Mouse (Mus musculus) forebrain, embryonic 15.5 days (tissue): ENCODE measurements at regions not wholly inside any gene's neighbourhood (a gene's known extent, or its start where the extent isn't known, plus 50 kb on each side); places are given as distances from the start of the nearest gene placed in this dataset.

Experiments
- ATAC-seq: fragments of 200-750 bp; cut with Nextera tagmentation; replicated peaks from 2 replicates; pipeline ENCODE4 v1.8.0; 2017; ENCODE audit warnings: mild to moderate bottlenecking, moderate TSS enrichment, moderate library complexity
- H3K27ac ChIP-seq: fragments of 300-500 bp; sonication (generic); replicated peaks from 2 replicates; pipeline ENCODE4 v1.5.1; 2015; ENCODE audit warnings: mild to moderate bottlenecking, inconsistent platforms
- H3K27me3 ChIP-seq: fragments of 300-500 bp; sonication (generic); 2 replicates; pipeline ENCODE4 v1.6.1; 2015; ENCODE audit warnings: inconsistent platforms
- H3K36me3 ChIP-seq: fragments of 300-500 bp; sonication (generic); 2 replicates; pipeline ENCODE4 v1.6.1; 2015; ENCODE audit warnings: mild to moderate bottlenecking, inconsistent platforms
- H3K4me1 ChIP-seq: fragments of 300-500 bp; sonication (generic); 2 replicates; pipeline ENCODE4 v1.6.1; 2015; ENCODE audit warnings: inconsistent platforms
- H3K4me2 ChIP-seq: fragments of 300-500 bp; sonication (generic); replicated peaks from 2 replicates; pipeline ENCODE4 v1.6.1; 2015; ENCODE audit warnings: mild to moderate bottlenecking, inconsistent platforms
- H3K4me3 ChIP-seq: fragments of 300-500 bp; sonication (generic); 2 replicates; pipeline ENCODE4 v1.5.1; 2015; ENCODE audit warnings: mild to moderate bottlenecking, inconsistent platforms
- H3K9ac ChIP-seq: fragments of 300-500 bp; sonication (generic); replicated peaks from 2 replicates; pipeline ENCODE4 v1.6.1; 2015; ENCODE audit warnings: mild to moderate bottlenecking, inconsistent platforms
- H3K9me3 ChIP-seq: fragments of 300-500 bp; sonication (generic); 2 replicates; pipeline ENCODE4 v1.6.1; 2016; ENCODE audit warnings: inconsistent platforms
- WGBS: fragments of 180-500 bp; shearing (Covaris S2); methylation state at CpG from one replicate; pipeline ENCODE4 v1.1.7; 2015; ENCODE audit warnings: mixed read lengths; 5-methylcytosine and 5-hydroxymethylcytosine counted together

DNA sequence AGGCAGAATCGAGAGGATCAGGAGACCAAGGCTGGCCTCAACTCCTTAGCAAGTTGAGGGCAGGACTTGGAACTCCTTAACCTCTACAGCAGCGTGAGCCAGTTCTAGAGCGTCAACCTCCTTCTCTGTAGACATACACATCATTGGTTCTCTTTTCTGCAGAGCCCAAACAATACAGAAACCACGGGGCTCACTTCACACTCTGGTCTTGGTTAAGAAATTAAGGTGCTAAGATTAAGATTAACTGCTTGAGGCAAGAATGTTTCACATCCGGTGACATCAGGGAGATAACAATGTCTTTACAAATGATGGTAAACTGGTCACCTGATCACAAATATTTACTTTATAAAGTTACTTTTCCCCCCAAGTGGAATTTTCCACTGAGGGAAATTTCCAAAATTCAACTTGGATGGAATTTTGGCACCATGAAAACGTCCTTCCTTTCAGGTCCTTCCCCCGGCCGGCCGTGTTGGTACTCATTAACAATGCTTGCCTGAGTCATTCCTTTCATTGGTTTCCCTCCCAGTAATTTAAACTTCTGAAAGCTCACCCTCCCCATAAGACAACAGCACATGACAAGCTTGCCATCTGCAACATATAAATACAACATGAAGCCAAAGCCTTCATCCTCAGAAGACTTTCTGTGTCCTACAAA is 77.3 kb upstream of the Kdm7a start:
- H3K9ac ChIP-seq, result no peak overlapping the region
- H3K9me3 ChIP-seq, result no peaks in the 10 kb centered on the region
- H3K4me3 ChIP-seq, result no peak overlapping the region
- WGBS, result 84% methylated on average over 9 of the region's 9 CpGs
- no peaks in the 10 kb centered on the region for H3K4me1 ChIP-seq
- no peak for ATAC-seq
- H3K27me3 ChIP-seq, result no peaks in the 10 kb centered on the region
- H3K36me3 ChIP-seq, result no peaks in the 10 kb centered on the region
- no peak overlapping the region for H3K27ac ChIP-seq
- H3K4me2 ChIP-seq, result no peak overlapping the region

DNA sequence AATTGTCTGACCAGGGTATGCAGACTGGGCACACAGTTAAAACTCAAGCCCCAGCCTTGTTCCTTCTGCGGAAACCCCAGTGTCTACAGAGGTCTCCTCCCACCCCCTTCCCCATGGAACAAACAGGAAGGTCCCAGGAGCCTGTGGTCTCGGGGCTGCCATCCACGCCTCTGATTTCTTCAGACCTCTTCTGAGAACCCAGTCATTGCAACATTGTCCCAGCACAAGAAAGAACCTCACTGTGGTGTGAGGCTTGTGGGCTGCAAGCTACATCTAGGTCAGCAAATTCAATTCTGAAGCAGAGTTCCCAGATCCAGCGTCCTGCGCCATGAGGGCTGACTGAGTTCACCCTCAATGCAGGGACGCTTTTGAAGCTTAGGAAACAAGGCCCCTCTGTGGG is 71.7 kb upstream of the Kdm7a start:
- 87% methylated on average over 6 of the region's 6 CpGs for WGBS
- Histone ChIP-seq H3K36me3 (no peaks in the 10 kb centered on the region), H3K9me3 (no peaks in the 10 kb centered on the region), H3K4me3 (no peak overlapping the region), H3K27ac (no peak overlapping the region), H3K4me2 (no peak overlapping the region), H3K27me3 (no peaks in the 10 kb centered on the region), H3K4me1 (no peaks in the 10 kb centered on the region), H3K9ac (no peak overlapping the region)
- no peak for ATAC-seq

DNA sequence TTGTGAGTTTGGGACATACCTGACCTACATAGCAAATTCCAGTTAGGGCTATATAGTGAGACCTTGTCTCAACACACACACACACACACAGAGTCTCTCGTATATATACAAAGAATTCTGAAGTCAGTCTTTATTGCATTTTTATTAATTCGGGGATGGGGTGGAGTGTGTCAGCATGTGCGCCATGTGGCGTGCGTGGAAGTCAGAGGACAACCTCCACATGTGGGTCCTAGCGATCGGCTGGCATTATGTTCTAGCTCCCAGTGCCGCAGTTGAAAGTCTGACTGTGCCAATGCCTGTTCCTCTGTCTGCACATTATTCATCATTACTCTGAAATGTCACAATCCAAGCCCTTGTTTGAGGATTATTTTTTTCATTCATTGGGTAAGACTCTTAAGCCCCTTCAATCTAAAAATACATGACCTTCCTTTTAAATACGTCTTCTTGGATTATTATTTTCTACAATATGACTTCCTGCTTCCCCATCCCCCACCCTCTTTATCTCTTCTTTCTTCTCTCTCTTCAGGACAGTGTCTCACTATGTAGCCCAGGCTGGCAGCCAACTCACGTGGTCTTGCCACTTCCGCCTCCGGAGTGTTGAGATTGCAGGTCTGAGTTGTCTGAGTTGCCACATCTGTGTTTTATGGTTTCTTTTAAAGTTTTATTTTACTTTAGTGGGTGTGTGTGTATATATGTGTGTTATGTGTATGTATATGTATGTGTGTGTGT is 68.3 kb upstream of the Kdm7a start:
- Histone ChIP-seq H3K9me3 (no peaks in the 10 kb centered on the region), H3K9ac (no peak overlapping the region), H3K4me1 (no peaks in the 10 kb centered on the region), H3K27ac (no peak overlapping the region), H3K4me3 (no peak overlapping the region), H3K36me3 (no peaks in the 10 kb centered on the region), H3K4me2 (no peak overlapping the region), H3K27me3 (no peaks in the 10 kb centered on the region)
- 85% methylated on average over 12 of the region's 12 CpGs for WGBS
- ATAC-seq, result no peak

DNA sequence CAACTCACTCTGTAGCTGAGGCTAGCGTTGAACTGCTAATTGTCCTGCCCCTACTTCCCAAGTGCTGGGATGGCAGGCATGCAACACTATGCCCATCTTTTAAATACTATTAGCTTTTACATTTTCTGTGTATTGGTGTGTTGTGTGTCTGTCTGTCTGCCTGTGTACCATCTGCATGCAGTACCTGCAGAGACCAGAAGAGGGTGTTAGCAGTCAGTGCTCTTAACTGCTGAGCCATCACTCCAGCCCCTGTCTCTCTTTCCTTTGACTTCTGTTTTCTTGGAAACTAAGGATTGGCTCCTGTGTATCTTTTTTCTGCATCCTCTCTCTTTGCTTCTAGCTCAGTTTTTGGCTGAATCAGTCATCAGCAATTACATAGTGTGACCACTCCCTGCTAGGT is 66.8 kb upstream of the Kdm7a start:
- Histone ChIP-seq H3K4me1 (no peaks in the 10 kb centered on the region), H3K9ac (no peak overlapping the region), H3K36me3 (no peaks in the 10 kb centered on the region), H3K4me2 (no peak overlapping the region), H3K27me3 (no peaks in the 10 kb centered on the region), H3K4me3 (no peak overlapping the region), H3K9me3 (no peaks in the 10 kb centered on the region), H3K27ac (no peak overlapping the region)
- ATAC-seq, result no peak
- WGBS, result 93% methylated on average over 1 of the region's 1 CpGs

DNA sequence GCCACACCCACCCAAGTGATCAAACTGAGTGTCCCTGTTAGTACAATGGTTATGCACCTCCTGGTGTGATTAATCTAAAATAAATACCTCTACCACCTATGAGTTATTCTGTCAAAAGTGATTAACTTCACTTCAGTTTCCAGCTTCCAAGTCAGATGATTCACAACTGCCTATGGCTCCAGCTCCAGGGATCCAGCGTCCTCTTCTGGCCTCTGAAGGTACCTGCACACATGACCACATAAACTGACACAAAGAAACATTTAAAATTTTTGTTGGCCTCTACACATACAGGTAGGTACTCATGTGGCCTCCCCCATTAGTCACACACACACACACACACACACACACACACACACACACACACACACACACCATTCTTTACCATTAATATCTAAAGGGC is 63.9 kb upstream of the Kdm7a start:
- Histone ChIP-seq H3K9me3 (no peaks in the 10 kb centered on the region), H3K4me2 (no peak overlapping the region), H3K4me3 (no peak overlapping the region), H3K36me3 (no peaks in the 10 kb centered on the region), H3K27ac (no peak overlapping the region), H3K27me3 (no peaks in the 10 kb centered on the region), H3K9ac (no peak overlapping the region), H3K4me1 (no peaks in the 10 kb centered on the region)
- ATAC-seq, result no peak
- WGBS, result 95% methylated on average over 1 of the region's 1 CpGs

DNA sequence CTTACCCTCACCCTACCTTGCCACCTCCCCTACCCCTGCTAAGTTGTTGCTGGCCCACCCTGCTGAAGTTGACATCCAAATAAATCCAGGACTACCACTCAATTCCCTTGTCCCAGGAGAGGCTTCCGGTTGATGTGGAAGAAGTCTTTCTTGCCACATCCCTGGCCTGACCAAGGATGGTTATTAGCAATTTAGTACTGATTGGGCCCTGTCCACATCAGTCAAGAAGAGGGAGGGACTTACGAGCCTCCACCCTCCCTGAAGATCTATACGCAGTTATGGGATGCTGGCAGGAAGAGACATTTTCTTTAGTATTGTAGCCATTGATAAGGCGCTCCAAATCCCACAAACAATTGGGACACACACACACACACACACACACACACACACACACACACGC is 63.1 kb upstream of the Kdm7a start:
- ATAC-seq, result no peak
- WGBS, result 64% methylated on average over 5 of the region's 5 CpGs

DNA sequence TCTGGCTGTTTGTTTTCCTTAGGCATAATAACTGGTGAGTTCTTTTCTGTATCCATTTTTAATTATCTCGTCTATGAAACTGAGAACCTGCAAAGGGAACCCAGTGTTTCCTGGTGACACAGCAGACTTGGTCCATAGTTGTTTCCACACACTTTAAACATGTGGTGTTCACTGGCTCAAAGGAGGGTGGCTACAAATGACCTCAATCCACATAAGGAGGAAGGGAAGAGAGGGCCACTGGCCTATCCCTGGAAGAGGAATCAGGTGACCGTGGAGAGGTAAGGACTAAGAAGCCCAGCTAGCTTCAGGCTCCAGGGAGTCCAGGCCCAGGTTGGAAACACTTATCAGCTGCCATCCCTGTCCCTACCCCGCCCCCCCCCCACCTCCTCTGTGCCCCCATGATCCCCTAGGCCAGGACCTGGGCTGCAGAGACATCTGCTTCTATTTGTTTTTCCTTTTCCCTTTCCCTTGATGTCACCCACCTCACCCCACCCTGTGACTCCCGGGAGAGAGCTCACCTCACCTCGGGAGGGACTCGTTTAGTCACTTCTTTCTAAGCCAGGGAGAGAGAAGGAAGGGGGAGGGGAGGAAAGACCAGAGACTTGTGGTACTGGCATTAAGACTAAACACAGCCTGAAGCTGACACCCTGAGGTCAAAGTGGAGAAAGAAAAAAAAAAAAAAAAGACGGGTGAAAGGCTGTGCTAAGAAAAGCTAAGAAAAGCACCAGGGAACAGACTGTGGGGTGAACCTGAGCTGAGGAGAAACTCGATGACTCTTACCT is 62.2 kb upstream of the Kdm7a start:
- Histone ChIP-seq H3K4me1 (no peaks in the 10 kb centered on the region), H3K9ac (no peak overlapping the region), H3K9me3 (no peaks in the 10 kb centered on the region), H3K27ac (no peak overlapping the region), H3K27me3 (no peaks in the 10 kb centered on the region), H3K4me3 (no peak overlapping the region), H3K36me3 (no peaks in the 10 kb centered on the region), H3K4me2 (no peak overlapping the region)
- ATAC-seq, result no peak
- 29% methylated on average over 8 of the region's 8 CpGs for WGBS

More for the DNA sequence above, 63.1 kb upstream of the Kdm7a start:
- Histone ChIP-seq H3K36me3 (no peaks in the 10 kb centered on the region), H3K9ac (no peak overlapping the region), H3K4me3 (no peak overlapping the region), H3K27ac (no peak overlapping the region), H3K27me3 (no peaks in the 10 kb centered on the region), H3K4me1 (no peaks in the 10 kb centered on the region), H3K9me3 (no peaks in the 10 kb centered on the region), H3K4me2 (no peak overlapping the region)

DNA sequence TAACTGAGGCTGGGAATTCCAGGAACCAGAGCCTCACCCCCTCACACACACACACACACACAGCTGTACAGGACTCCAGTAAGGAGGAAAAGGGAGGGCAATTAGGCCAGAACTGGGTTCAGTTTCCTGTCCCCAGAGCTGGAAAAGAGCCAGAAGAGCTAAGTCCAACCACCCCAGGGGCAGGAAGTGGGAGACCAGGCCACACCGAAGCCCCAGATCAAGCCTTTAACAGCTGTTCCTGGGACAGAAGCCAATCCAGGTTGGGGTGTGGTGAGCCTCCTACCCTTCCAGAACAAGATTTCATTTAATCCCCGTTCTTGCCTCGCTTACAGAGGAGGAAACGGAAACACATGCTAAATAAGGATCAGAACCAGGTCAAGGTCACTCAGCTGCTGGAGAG is 58.1 kb upstream of the Kdm7a start:
- 80% methylated on average over 4 of the region's 4 CpGs for WGBS
- no peak overlapping the region for H3K9ac ChIP-seq
- no peak for ATAC-seq
- no peaks in the 10 kb centered on the region for H3K27me3 ChIP-seq
- H3K9me3 ChIP-seq, result no peaks in the 10 kb centered on the region
- no peak overlapping the region for H3K27ac ChIP-seq
- H3K4me1 ChIP-seq, result no peaks in the 10 kb centered on the region
- H3K4me2 ChIP-seq, result no peak overlapping the region
- no peak overlapping the region for H3K4me3 ChIP-seq
- no peaks in the 10 kb centered on the region for H3K36me3 ChIP-seq

DNA sequence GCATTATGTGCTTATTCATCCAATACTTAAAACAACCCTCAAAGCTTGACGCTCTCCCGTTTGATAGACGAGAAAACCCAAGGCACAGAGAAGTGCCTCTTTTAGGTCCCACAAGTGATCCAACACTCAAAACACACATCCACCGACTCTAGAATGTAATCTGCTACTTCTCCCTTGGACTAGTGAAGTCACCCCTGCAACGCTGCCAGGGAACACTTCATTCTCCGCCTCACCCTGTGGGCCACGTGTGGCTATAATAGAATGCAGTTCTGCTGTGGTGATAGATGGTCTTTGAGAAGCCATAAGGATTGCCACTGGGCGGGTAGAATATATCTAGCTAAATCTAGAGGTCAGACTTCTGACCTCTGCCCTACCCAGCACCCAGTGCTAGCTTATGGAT is 57.0 kb upstream of the Kdm7a start:
- no peaks in the 10 kb centered on the region for H3K36me3 ChIP-seq
- no peak overlapping the region for H3K27ac ChIP-seq
- H3K27me3 ChIP-seq, result no peaks in the 10 kb centered on the region
- no peak overlapping the region for H3K4me3 ChIP-seq
- no peak for ATAC-seq
- H3K4me2 ChIP-seq, result no peak overlapping the region
- 73% methylated on average over 8 of the region's 8 CpGs for WGBS
- H3K9ac ChIP-seq, result no peak overlapping the region
- no peaks in the 10 kb centered on the region for H3K9me3 ChIP-seq
- no peaks in the 10 kb centered on the region for H3K4me1 ChIP-seq

DNA sequence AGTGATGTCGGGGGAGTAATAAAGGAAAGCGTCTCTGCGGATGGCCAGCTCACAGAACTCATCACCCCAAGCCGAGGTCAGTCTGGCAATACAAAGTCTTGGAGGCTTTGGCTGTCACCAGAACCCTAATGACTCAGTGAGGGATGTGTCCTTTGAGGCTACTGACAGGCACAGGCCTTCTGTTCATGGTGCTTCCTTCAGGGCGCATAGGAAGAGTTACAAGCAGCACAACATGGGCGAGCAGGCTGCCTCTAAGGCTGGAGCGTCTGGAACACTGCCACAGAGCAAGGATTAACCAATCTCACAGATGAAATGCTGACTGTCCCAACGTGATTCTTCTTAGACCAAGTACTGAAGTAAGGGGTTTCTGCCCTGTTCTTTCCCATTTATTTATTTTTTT is 55.4 kb upstream of the Kdm7a start:
- ATAC-seq, result no peak
- 75% methylated on average over 8 of the region's 8 CpGs for WGBS

DNA sequence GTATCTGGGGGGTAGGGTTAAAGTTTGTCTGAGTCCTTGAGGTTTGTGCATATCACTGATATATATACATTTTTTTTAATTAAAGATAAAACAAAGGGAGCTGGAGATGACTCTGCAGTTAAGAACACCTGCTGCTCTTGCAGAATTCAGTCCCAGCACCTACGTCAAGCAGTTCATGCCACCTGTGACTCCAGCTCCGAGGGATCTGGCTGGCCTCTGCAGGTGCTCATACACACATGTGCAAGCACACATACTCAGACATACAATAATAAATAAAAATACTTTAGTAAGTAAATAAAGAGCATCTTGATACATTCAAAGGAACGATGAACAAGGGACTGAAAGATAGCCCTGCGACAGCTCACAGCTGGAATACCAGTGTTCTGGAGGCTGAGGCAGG is 53.9 kb upstream of the Kdm7a start:
- Histone ChIP-seq H3K9me3 (no peaks in the 10 kb centered on the region), H3K9ac (no peak overlapping the region), H3K36me3 (no peaks in the 10 kb centered on the region), H3K27me3 (no peaks in the 10 kb centered on the region; the same call in 1 of the 2 replicates), H3K4me3 (no peak overlapping the region), H3K27ac (no peak overlapping the region), H3K4me2 (no peak overlapping the region), H3K4me1 (peaks cover 25% of the 10 kb centered on the region)
- 94% methylated on average over 4 of the region's 4 CpGs for WGBS
- ATAC-seq, result no peak

More for the DNA sequence above, 55.4 kb upstream of the Kdm7a start:
- Histone ChIP-seq H3K27me3 (no peaks in the 10 kb centered on the region; the same call in 1 of the 2 replicates), H3K4me1 (peaks cover 12% of the 10 kb centered on the region), H3K4me2 (no peak overlapping the region), H3K36me3 (no peaks in the 10 kb centered on the region), H3K9ac (no peak overlapping the region), H3K27ac (no peak overlapping the region), H3K4me3 (no peak overlapping the region), H3K9me3 (no peaks in the 10 kb centered on the region)

DNA sequence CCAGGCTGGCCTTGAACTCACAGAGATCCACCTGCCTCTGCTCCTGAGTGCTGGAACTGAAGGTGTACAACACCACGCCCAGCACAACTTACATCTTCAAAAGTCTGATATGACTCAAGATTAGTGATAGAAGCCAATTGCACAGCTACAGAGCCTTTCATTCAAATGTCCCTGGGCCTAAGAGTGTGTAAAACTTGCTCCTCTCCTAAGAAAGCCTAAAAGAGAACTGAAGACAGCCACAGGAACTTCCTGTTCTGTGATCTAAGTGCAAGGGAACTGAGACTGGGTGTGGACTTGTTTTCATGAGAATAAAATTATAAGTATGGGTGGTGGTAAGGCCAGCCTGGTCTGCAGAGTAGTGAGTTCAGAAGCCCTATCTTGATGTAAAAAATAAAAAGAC is 52.5 kb upstream of the Kdm7a start:
- H3K27ac ChIP-seq, result no peak overlapping the region
- H3K4me2 ChIP-seq, result no peak overlapping the region
- H3K9me3 ChIP-seq, result no peaks in the 10 kb centered on the region
- WGBS, result 98% methylated on average over 1 of the region's 1 CpGs
- H3K27me3 ChIP-seq, result no peaks in the 10 kb centered on the region; the same call in 1 of the 2 replicates
- H3K4me3 ChIP-seq, result no peak overlapping the region
- peaks cover 25% of the 10 kb centered on the region for H3K4me1 ChIP-seq
- H3K9ac ChIP-seq, result no peak overlapping the region
- no peaks in the 10 kb centered on the region for H3K36me3 ChIP-seq
- no peak for ATAC-seq
